Mouse (Mus musculus) testis, postnatal 10 days (tissue): ENCODE data around the gene Lct.
"Not testable (repeated sequence)": the region's sequence is repeated elsewhere in the genome, so short reads cannot be mapped to it uniquely, and the experiment has no call there.

ENCODE experiments used
- DNase-seq: peaks from one replicate; pipeline ENCODE4 v3.0.0; 2021; ENCODE audit warnings: low spot score

Lct gene

DNA sequence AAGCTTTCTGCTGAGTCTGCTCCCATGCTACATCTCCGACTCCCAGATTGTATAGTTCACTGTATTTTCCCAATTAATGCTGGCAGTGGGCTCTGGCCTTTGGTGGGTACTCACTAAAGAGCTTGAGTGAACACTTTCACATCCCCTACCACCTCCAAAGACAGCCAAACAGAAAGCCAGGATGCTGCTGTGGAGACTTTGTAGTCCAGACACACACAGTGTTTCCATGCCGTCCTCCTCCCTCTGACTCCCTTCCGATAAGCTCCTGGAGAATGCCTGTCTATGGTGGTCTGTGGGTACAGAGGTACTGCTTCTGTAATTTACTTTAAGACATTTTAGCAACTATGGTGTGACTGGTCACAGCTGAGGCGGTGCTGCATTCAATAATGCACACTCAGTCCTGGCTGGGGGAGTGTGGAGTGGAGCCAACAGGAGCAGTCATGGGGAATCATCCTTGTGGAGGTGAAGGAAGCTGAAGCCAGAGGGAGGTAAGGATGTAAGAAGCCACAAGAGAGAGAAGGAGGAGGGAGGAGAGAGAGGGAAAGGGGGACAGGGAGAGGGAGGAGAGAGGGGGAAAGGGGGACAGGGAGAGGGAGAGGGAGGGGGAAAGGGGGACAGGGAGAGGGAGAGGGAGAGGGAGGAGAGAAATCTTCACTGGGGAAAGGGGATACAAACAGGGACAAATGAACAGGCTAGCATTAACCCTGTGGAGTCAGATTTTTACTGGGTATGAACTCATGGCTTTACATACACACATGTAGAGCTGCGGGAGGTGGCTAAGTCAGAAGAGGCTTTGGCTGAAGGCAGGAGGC lies 32.2 kb downstream of the Lct start:
- DNase-seq: no peak

DNA sequence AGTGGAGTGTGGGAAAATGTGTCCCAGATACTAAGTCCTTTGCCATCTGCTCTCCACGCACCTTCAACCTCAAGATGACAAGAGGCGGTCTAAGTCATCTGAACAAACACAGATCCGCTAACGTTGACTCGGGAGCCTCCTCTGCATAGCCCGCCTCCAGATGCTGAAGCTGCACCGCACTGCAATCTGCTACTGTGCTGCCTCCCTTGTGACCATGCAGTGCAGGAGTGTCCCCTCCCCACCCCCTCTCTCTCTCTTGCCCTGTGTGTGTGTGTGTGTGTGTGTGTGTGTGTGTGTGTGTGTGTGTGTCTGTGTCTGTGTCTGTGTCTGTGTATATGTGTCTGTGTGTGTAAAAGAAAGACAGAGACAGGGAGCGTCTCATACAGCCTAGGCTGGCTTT lies 32.8 kb downstream of the Lct start:
- DNase-seq: no peak

DNA sequence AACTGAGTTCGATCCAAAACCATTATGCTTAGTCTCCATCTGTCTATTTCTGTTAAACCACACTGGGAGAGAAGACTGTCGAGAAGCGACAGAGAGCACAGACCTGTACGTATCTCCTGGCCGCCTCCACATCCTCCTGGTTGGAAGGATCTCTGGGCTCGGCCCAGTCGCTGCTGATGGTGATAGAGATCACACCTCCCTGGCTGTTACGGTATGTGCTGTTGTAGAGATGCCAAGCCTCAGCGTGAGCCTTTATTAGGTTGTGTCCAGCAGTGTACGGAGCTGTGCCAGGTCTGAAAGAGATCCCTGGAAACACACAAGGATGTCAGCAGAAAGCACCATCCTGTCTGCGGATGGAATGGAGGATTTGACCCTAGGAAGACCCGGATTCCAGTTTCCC lies 34.6 kb downstream of the Lct start:
- DNase-seq: no peak

DNA sequence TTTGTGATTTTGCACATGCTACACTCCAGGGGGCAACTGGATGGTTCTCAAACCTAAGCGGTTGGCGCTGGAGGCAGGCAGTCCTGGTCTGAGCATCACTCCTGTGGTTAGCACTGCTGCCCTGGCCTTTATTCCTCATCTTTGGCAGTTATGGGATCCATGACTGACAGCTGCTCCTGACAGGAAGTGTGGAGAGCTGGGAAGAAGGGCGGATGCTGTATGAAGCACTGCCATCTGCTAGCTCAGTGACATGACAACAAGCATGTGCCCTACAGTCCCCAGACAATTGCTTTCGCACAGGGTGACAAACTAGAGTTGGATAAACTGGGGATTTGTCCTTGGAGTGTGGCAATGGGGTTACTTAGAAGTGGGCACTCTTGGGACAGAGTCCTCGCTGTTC lies 37.8 kb downstream of the Lct start:
- no peak for DNase-seq

DNA sequence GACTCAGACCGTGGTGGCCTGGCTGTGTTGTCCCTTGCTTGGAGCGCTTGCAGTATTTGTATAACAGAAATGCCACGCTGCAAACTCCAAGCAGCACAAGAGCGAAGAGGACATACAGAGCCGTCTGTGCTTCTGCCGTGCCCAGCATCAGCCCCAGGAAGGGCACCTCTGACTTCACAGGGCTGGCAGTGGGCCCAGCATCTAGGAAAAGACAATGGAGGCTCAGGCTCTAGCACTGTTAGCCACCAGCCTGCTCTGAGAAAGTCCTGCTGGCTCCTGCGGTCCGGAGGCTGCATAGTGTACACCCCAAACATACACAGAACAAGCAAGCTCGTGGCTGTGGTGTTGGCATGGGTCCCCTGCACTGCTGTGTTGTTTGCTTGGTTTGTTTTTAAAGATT lies 43.0 kb downstream of the Lct start:
- no peak for DNase-seq

DNA sequence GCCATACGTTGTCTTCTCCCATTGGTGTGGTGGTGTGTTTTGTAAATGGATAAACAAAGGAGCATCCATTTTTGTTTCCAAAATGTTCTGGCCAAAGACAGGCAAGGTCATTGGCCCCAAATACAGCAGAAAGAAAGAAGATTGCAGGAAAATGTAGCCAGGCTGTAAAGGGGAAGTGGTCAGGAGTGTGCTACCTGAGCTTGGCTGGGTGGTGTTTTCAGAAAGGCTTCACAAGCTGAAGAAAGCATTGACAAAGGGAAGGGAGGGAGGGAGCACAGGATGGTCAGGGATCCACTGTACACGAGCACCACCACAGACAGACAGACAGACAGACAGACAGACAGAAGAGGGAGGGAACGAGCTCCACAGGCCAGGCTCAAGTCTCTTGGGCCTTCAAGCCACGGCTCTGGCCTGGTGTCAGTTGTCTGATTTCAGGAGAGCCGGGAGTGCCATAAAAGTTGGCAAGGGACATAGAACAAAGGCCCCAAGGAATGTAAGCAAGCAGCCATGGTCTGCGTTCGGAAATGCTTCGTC lies 43.9 kb downstream of the Lct start:
- DNase-seq: no peak

DNA sequence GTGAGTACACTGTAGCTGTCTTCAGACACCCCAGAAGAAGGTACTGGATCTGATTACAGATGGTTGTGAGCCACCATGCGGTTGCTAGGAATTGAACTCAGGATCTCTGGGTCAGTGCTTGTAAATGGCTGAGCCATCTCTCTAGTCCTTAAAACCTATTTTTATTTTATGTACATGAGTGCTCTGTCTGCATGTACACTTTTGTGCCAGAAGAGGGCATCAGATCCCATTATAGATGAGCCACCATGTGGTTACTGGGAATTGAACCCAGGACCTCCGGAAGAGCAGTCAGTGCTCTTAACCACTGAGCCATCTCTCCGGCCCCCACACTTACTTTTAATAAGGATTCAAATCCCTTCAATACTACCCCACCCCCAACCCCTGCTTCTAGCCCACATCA lies 45.2 kb downstream of the Lct start:
- DNase-seq: no peak

DNA sequence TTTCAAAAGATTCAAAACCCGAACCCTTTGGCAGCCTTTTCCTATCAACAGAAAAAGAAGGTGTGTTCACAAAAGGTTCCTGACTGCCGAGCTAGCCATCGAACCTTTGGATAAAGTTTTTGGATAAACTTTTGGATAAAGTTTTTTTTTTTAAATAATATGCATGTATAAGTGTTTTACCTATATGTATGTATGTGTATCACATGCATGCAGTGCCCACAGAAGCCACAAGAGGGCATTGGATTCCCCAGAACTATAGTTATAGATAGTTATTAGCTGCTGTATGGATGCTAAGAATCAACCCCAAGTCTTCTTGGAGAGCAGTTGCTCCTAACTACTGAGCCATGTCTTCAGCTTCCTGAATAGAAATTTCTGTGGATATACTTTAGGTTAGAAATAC lies 46.4 kb downstream of the Lct start:
- no peak for DNase-seq

DNA sequence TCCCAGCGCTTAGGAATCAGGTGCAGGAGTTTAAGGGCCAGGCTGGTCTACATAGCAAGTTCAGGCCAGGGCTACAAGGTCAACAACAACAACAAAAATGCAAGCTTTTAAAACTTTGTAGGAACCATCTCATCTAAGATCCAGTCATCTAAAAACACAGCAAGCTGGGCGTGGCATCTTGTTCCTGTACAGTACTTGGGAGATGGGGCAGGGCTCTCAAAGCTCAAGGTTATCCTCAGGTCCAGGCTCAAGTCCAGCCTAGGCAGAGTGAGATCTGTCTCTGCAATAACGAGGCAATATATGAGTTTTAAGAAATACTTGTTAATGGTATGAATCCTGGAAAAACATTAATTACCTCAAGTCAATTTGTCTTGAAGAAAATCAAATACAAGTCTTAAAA lies 49.6 kb downstream of the Lct start:
- no peak for DNase-seq

DNA sequence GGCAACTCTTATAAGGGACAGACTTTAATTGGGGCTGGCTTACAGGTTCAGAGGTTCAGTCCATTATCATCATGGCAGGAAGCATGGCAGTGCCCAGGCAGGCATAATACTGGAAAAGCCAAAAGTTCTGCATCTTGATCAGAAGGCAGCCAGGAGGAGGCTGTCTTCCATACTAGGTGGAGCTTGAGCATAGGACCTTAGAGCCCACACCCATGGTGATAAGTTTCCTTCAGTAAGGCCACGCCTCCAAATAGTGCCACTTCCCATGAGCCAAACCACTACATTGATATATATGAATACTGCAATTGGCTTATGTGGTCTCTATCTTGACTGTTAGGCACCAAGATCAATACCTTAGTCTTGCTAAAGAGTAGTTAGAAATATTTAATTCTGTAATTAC lies 52.2 kb downstream of the Lct start:
- DNase-seq: no peak

DNA sequence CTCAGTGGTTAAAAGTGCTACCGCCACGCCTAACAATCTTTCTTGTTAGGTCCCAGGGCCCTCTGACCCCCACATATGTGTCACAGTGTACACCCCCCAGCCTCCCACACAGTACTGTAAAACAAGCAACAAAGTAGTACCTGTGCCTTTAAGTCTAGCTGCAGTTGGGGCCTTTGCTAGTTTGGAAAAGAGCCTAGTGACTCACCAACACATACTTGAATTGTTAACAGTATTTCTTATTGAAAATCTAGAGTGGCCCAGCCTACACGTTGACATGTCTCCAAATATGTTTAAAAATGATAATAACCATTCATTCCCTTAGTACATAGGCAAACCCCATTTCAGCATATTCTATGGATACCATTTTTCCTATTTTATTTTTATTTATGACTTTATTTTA lies 57.4 kb downstream of the Lct start:
- DNase-seq: no peak

DNA sequence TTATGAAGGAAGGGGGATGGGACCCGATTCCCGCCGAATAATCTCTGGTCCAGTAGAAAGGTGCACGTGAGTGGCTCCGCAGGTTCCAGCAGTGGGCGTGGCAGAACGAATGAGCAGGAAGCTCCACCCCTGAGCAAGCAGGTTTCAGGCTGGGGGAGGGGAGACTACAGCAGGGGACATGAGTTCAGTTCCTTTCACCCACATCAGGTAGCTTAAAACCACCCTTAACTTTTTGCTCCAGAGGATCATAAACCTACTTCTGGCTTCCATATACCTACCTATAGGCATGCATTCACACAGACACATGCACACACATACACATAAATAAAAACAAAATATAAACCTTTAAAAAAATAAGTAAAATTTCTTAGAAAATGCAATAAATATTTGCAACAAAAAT lies 61.1 kb downstream of the Lct start:
- not testable (repeated sequence) for DNase-seq

DNA sequence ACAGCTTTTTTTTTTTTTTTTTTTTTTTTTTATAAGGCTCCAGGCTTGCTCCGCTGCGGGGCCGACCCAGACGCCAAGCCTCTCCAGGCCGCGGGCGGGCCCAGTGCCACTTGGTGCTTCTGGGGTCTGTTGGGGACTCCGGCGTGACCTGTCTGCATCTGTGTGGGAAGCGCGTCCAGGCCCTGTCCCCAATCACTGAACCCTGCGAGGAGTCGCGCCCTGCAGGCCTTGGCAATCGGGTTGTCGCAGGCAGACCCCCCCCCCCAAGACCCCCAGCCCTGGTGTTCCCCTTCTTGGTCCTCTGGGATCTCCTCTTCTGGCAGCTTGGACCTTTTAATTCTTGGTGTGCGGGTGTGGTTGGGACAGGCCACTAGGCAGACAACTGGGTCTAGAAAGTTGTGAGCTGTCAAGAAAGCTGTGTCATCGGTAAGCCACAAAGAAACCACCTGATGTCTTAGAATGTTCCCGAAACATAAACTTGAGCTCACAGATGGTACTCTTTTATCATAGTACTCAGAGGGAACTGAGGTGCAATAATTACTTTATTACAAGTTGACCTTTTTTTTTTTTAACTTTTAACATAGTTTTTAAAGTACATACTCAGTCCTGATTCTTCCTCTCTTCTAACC lies 83.3 kb downstream of the Lct start:
- peak; percentile 66 for DNase-seq

DNA sequence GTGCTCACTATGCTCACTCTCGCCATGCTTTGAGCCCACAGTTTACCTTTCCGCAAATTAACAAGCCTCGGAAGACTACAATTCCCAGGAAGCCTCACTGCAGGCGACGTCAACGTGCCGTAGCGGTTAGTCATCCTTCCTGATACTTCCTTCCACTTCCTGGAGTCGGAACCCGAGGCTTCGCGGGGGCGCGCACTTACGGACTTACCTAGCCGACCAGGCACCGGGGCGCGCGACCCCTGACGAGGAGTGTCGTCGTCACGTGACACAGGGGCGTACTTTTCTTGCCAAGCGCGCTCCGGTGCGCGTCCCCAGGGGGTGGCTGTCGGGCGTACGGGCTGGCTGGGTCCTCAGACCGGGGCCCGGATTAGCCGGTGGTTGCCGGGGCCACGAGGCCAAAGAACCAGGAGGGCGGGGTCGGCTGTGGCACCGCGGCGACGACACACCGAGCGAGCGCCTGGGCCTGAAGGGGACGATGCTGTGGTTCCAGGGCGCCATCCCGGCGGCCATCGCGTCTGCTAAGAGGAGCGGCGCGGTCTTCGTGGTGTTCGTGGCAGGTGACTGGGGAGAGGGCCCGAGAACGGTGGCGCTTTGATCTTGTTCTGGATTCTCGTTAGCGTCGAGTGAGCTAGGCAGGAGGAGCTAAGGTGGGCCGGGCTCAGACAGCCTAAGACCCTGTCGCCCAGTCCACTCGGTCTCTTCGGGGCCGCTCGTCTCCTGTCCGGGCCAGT lies 84.0 kb downstream of the Lct start:
- peak; percentile 96 for DNase-seq

DNA sequence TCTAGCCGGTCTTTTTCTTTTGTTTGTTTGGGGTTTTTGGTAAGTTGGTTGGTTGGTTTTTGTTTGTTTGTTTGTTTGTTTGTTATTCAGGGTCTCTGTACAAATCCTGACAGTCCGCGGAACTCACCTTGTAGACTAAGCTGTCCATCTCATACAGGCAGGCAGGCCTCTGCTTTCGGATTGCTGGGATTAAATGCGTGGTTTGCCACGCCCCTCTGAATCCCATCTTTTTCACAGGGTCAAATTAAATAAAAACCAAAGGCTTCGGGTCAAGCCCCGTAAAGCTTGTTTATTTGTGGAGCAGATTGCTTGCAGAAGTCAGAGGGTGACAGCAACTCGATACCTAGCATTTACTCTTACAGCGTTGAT lies 84.5 kb downstream of the Lct start, which contains the start of gene Ubxn4:
Gene Ubxn4, plus strand, starts transcription at position 338 of the 369 bp plus-strand sequence.
- DNase-seq: no peak

DNA sequence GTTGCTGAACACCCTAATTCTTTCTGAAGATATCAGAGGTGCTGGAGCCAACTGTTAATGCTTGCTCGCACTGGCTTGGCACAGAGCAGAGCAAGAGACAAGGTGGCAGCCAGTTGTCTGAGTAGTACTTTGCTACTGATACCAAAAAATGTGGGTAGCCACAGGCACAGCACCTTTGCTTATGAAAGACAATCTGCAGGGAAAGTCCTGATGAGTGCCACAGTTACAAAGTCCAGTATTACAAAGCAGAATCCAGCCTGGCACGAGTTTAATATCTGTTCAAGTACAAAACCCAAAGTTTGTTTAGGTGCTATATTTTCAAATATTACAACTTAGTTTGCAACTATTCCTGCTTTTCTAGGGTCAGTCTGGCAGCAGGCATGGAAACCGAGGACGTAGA lies 92.9 kb downstream of the Lct start:
- DNase-seq: no peak
